Mouse (Mus musculus) embryonic fibroblast, embryonic 13.5 days (primary cell): ENCODE measurements around the gene Pla1a.

Experiments
- CTCF ChIP-seq: IDR thresholded peaks from 2 replicates; pipeline ENCODE4 v1.5.1; 2011; ENCODE audit warnings: mild to moderate bottlenecking, control low read depth, low read length, moderate library complexity, borderline replicate concordance; ENCODE audit not compliant: insufficient read depth
- POLR2A ChIP-seq: IDR thresholded peaks from 2 replicates; pipeline ENCODE4 v1.6.1; 2011; ENCODE audit warnings: low read depth, mild to moderate bottlenecking, control low read depth, low read length, moderate library complexity

DNA sequence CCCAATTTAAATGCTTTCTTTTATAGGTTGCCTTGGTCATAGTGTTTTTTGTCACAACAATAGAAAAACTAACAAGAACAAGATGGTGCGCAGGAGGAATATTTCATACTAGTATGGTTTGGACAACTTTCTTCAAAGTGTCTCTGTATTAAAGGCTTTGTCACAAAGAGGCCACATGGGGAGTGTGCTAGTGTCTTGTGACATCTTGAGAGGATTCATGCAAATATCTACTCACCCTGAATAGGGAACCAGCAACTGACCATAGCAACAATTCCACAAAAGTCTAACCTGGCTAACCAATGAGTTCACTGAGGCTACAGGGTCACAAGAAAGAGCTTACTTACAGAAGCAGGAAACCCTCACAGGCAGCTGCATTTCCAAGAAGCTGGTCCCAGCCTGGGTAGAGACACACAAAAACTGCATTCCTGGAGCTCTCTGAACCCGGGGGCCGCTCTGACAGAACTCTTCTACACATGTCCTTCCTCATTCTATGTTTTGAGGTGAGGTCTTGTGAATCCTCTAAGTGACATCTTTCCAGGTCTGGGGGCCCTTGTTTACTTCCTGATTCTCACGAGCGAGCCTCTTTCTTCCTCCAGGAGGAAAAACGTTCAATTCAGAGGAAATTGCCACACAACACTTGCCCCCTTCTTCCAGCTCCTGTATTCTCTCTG is 37.8 kb downstream of the Pla1a start:
- TF ChIP-seq POLR2A (no peak), CTCF (no peak)
